In the genomic region with DNA sequence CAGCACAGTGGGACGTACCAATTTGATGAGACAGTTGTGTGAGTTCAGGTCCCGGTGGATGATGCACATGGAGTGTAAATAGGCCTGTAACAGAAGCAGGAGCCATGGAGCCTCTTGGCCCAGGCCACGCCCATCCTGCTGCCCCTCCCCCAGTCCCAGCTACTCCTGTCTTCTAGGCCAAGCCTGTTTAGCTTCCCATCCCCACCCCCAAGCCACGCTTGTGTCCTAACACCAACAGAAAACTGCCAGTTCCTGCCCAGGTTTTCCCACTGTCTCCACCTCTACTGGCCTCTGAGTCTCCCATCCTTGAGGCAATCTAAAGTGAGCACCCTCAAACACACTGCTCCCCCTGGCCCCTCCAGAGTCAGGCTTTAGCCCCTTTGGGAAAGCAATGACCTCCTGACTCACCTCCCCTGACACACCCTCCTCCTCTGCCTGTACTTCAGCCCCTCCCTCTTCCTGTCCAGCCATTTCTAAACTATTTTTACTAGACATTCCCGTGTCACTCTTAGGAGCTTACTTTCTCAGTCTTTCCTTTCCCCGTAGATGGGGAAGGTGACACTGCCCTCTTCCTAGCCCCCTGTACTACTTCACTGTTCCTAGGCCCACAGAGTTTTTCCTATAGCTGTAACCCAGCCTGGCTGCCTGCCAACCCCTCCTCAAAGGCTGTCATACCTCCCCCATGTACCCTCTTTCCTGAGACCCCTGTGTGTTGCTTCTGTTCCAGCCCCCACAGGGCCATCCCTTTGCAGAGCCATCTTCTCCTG, we compare ENCODE assay signal across 8 mouse cellular contexts. TPM values are rescaled to one million over a fixed set of nuclear protein-coding genes. Genes with fewer than 3 reads are reported as not detected.
DNase-seq lines count a peak whose midpoint lies in the region; ATAC-seq lines count a peak whose summit lies in the region.

No protein-coding gene starts in this region.

- DNase-seq in cerebellum, adult 9-10 months, result peak; percentile 47
- DNase-seq in cerebellum, adult 8-10 months, result no peak
- DNase-seq in testis, postnatal 10 days (ENCODE audit: low spot score), result peak; percentile 76
- DNase-seq in testis, postnatal 14 days (ENCODE audit: low spot score), result no peak
- DNase-seq in spleen, postnatal 14 days (ENCODE audit: low spot score in 2 of 2), result no peak
- DNase-seq in layer of hippocampus, adult 8-10 months (ENCODE audit: low spot score in 2 of 2), result no peak

- H3K36me3 ChIP-seq in intestine, embryonic 16.5 days (ENCODE audit: control insufficient read depth, insufficient read depth, low read length), result peaks cover 24% of the 10 kb centered on the region

- H3K27me3 ChIP-seq in intestine, embryonic 16.5 days (replicated peaks; ENCODE audit: control insufficient read depth, insufficient read depth, low read length), result no peaks in the 10 kb centered on the region

- H3K27ac ChIP-seq in intestine, embryonic 16.5 days (ENCODE audit: low read length), result peak overlapping the region; percentile 37; the same call in 1 of the 2 replicates

- WGBS in intestine, embryonic 16.5 days, result 38% methylated on average over 6 of the region's 6 CpGs

- no peaks in the 10 kb centered on the region for H3K9me3 ChIP-seq in intestine, embryonic 16.5 days (ENCODE audit: control insufficient read depth, low read length)

- peaks cover 18% of the 10 kb centered on the region for H3K4me1 ChIP-seq in intestine, embryonic 16.5 days (ENCODE audit: control insufficient read depth, insufficient read depth, low read length)

- no peak overlapping the region for H3K4me2 ChIP-seq in intestine, embryonic 16.5 days (ENCODE audit: low read depth, low read length)

- peak; percentile 42 for ATAC-seq in intestine, embryonic 16.5 days
- peak; percentile 33; the same call in 1 of the 2 replicates for ATAC-seq in megakaryocyte, adult 5-6 weeks (ENCODE audit: poor library complexity, severe bottlenecking)

- no peak overlapping the region; the same call in 1 of the 2 replicates for H3K9ac ChIP-seq in intestine, embryonic 16.5 days (ENCODE audit: low read depth, low read length)

- no peak overlapping the region for H3K4me3 ChIP-seq in intestine, embryonic 16.5 days (ENCODE audit: low read length)

RNA-seq across cellular contexts. Expression of a gene that starts 18.6 kb away (rescaled TPM):
- 7.3 and 8.8 TPM in 2 replicates for polyA plus RNA-seq in intestine, embryonic 16.5 days (2015; fragmentation: Nextera tagmentation; extraction: Ambion mirVana)
- 1.0 and 3.3 TPM in 2 replicates for total RNA-seq in megakaryocyte, adult 5-6 weeks (2015)
- 2.6 and 3.8 TPM in 2 replicates for total RNA-seq in megakaryocyte, adult 5-6 weeks (2017)
- total RNA-seq in layer of hippocampus, adult 8-10 months (2022), result 10 to 100 TPM; 38.2 to 53.1 (median 46.4) TPM

Comparison
In these comparisons a context has a peak if more than half of its experiments do, and no peak if none do; other contexts are left out.
1. DNase-seq: peak in cerebellum, adult 9-10 months (single experiment) and testis, postnatal 10 days (single experiment); none in cerebellum, adult 8-10 months (single experiment), testis, postnatal 14 days (single experiment), spleen, postnatal 14 days (0 of 2) and layer of hippocampus, adult 8-10 months (0 of 2).
2. RNA of a gene that starts 18.6 kb away (total RNA-seq): 38.2 to 53.1 TPM in layer of hippocampus, adult 8-10 months; 1.0 to 3.8 TPM in megakaryocyte, adult 5-6 weeks; every median in the first group is over 4 times any median in the second.